Mouse (Mus musculus) cortical plate, adult 2 months (tissue): Measurements from ENCODE around the gene Bcar3.

ENCODE experiments used
- CTCF ChIP-seq: fragments of 200-500 bp; IDR thresholded peaks from 2 replicates; pipeline ENCODE4 v1.5.1; 2011; ENCODE audit warnings: mild to moderate bottlenecking, control low read depth, low read length; ENCODE audit not compliant: insufficient read depth; ENCODE audit errors: extremely low read depth
- POLR2A ChIP-seq: fragments of 200-500 bp; IDR thresholded peaks from 2 replicates; pipeline ENCODE4 v1.6.1; 2011; ENCODE audit warnings: mild to moderate bottlenecking, low read length, control low read depth; ENCODE audit not compliant: insufficient read depth; ENCODE audit errors: extremely low read depth

DNA sequence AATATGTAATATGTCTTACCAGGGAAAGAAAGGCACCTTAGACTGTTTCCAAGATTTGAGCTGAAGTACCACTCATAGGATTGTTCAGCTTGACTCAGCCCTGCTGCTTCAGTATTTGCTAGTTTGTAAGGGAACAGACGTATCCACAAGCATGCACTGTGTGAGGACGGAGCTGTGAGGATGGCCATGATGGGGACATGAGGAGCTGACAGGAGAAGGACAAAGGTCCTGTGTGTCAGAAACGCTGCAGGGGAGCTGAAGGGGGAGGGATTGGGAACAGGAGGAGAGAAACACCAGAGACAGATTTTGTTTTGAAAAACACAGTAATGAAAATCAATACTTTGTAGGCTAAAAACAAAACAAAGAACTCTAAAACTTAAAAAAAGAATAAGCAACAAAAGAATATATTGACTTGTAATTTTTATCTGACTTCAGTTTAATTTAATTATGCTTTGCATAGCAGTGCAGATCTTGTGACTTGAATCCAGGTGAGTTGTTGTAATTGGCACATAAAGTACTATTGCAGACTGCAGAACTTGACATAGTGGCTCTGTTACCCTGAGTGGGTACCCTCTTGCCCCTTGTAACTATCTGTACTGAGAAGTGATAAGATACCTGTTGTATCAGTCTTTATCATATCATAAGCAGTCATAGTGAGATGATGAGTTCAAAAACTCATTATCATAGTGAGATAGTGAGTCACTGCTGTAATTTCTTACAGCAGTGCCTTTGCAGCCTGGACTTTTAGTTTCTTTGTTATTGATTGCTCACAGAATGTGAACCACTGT is 41.3 kb upstream of the Bcar3 start:
- no peak for TF ChIP-seq CTCF
- no peak for TF ChIP-seq POLR2A
